Mouse (Mus musculus): Measurements from ENCODE around the gene Twist2. TPM values are rescaled to one million over a fixed set of nuclear protein-coding genes. Genes with fewer than 3 reads are reported as not detected.

Gene Twist2
- total and polyA plus RNA-seq, 2 experiments from 2014 or later: 3.8 to 7.2 TPM

DNA sequence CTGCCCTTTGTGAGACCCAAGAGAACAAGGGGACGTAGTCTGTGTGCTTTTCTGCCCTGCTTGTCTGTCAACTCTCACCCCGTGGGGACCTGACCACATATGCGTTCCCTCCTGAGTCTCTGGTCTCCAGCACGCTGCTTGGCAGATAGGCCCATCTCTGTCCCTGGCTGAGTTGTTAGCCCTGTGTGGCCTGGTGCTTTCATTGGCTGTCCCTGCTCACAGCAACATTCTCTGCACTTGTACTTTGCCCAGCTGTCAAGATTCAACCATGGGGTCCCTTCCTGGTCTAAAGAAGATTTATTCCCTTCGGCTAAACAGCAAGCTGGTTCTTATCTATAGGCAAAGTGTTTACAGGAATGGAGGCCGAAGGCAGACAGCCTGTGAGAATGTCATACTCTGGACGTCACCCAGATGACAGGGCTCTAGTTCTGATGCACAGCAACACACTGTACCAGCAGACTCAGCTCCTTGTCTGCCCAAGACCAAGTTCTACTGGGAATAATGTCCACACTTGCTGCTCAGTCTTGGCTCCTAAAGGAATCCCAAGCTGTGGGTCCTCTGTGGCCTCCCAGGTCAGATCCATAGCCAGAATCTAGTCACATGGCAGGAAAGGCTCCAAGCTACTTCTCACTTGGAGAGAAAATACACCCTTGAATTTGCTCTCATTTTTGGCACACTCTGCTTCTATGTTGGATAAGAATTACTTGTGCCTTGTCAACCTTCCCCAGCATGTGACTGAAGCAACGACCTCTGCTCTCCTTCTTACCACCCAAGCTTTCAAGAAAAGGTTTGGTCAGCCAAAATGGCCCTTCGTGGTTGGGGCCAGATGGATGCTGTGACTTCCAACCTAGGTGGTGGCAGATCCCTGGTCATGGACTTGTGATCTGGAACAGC lies 55.8 kb downstream of the Twist2 start:
- DNase-seq (ENCODE audit: low spot score) (no peak), ATAC-seq (ENCODE audit: low FRiP score) (no peak)
- H3K4me1 ChIP-seq (ENCODE audit: insufficient read depth, low read length): no peaks in the 10 kb centered on the region
- H3K4me2 ChIP-seq (ENCODE audit: low read depth, low read length, poor library complexity, severe bottlenecking): no peak overlapping the region
- no peaks in the 10 kb centered on the region for H3K27me3 ChIP-seq (ENCODE audit: insufficient read depth, low read length)
- no peak for TF ChIP-seq CTCF (IDR thresholded peaks at IDR 0.05)
- H3K27ac ChIP-seq (ENCODE audit: low read depth, low read length): no peak overlapping the region
- H3K36me3 ChIP-seq (ENCODE audit: insufficient read depth, low read length): no peaks in the 10 kb centered on the region
- no peak overlapping the region for H3K4me3 ChIP-seq (ENCODE audit: low read depth, low read length)
- H3K9me3 ChIP-seq (ENCODE audit: low read length): no peaks in the 10 kb centered on the region
- no peak overlapping the region for H3K9ac ChIP-seq (replicated peaks; ENCODE audit: low read length, poor library complexity, severe bottlenecking)
- 80% methylated on average over 9 of the region's 9 CpGs for WGBS

DNA sequence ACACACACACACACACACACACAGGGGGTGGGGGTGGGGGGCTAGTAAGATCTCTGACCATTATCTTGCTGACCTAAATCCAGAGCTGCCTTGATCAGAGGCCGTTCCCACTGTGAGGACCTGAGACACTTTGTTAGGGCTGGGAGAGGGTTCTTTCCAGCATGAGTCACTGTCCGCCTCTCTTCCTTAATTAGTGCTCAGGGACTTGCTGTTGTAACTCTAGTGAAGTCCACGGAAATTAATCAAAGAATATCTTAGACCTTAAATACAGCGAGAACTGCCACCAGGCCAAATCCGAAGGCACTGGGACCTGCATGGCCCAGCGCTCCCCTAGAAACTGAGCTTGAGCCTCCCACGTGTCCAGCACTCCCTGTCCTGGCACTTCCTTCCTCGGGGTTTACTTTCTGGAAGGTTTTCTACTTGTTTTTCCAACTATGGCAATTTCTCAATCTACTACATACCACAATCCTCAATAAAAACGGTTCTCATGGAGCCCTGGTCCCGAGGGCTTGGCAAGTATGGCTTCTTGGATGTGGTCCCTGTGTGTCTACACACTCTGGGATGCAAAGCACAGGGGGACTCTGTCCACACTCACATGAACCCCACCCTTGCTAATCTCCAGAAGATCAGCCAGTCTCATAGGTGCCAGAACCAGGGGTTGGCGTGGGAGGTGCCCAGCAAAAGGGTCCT lies 57.0 kb downstream of the Twist2 start:
- no peak for DNase-seq (ENCODE audit: low spot score)
- no peaks in the 10 kb centered on the region for H3K27me3 ChIP-seq (ENCODE audit: insufficient read depth, low read length)
- H3K4me2 ChIP-seq (ENCODE audit: low read depth, low read length, poor library complexity, severe bottlenecking): no peak overlapping the region
- no peaks in the 10 kb centered on the region for H3K9me3 ChIP-seq (ENCODE audit: low read length)
- H3K4me3 ChIP-seq (ENCODE audit: low read depth, low read length): no peak overlapping the region
- H3K4me1 ChIP-seq (ENCODE audit: insufficient read depth, low read length): no peaks in the 10 kb centered on the region
- 73% methylated on average over 11 of the region's 11 CpGs for WGBS
- H3K36me3 ChIP-seq (ENCODE audit: insufficient read depth, low read length): no peaks in the 10 kb centered on the region
- no peak overlapping the region for H3K27ac ChIP-seq (ENCODE audit: low read depth, low read length)
- no peak for ATAC-seq (ENCODE audit: low FRiP score)
- no peak overlapping the region for H3K9ac ChIP-seq (replicated peaks; ENCODE audit: low read length, poor library complexity, severe bottlenecking)
- no peak for TF ChIP-seq CTCF (IDR thresholded peaks at IDR 0.05)

DNA sequence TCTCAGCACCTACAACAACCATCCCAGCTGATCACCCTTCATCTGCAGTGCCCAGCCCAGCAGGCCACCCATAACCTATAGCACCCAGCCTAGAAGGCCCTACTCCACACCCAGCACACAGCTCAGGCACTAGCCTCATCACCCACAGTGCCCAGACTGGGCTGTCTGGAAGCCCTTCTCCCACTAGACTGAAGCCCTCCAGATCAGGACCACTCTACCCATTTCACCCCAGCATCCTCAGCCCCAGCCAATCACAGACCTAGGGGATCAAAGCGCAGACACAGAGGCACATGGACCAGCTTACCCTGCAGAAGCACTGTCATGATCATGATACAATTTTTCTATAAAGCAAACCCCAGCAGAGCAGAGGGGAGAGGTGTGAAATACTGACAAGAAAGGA lies 57.6 kb downstream of the Twist2 start:
- H3K4me1 ChIP-seq (ENCODE audit: insufficient read depth, low read length): no peaks in the 10 kb centered on the region
- H3K36me3 ChIP-seq (ENCODE audit: insufficient read depth, low read length): no peaks in the 10 kb centered on the region
- no peak overlapping the region for H3K4me3 ChIP-seq (ENCODE audit: low read depth, low read length)
- 90% methylated on average over 1 of the region's 1 CpGs for WGBS
- no peak for TF ChIP-seq CTCF (IDR thresholded peaks at IDR 0.05)
- no peak overlapping the region for H3K27ac ChIP-seq (ENCODE audit: low read depth, low read length)
- DNase-seq (ENCODE audit: low spot score): no peak
- no peaks in the 10 kb centered on the region for H3K27me3 ChIP-seq (ENCODE audit: insufficient read depth, low read length)
- no peaks in the 10 kb centered on the region for H3K9me3 ChIP-seq (ENCODE audit: low read length)
- H3K9ac ChIP-seq (replicated peaks; ENCODE audit: low read length, poor library complexity, severe bottlenecking): no peak overlapping the region
- no peak for ATAC-seq (ENCODE audit: low FRiP score)
- H3K4me2 ChIP-seq (ENCODE audit: low read depth, low read length, poor library complexity, severe bottlenecking): no peak overlapping the region

DNA sequence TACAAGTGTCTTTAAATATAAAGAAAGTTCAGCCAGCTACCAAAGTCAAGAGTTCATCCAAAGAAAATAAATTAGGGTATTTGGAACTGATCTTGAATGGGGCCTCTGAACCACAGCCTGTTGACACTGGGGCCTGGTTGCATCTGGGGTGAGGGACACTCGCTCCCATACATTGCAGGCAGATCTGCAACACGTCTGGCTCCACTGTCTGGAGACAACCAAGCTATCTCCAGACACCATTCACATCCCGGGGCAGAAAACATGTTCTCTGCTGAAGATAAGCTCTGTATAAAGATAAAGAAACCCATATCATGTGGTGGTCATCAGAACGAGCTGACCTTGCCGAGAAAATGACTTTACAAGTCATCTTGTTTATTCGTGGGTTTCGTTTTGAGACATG lies 60.2 kb downstream of the Twist2 start:
- Histone ChIP-seq H3K4me3 (ENCODE audit: low read depth, low read length) (no peak overlapping the region), H3K27ac (ENCODE audit: low read depth, low read length) (no peak overlapping the region), H3K27me3 (ENCODE audit: insufficient read depth, low read length) (no peaks in the 10 kb centered on the region), H3K9ac (replicated peaks; ENCODE audit: low read length, poor library complexity, severe bottlenecking) (no peak overlapping the region), H3K4me1 (ENCODE audit: insufficient read depth, low read length) (no peaks in the 10 kb centered on the region), H3K36me3 (ENCODE audit: insufficient read depth, low read length) (no peaks in the 10 kb centered on the region), H3K9me3 (ENCODE audit: low read length) (no peaks in the 10 kb centered on the region), H3K4me2 (ENCODE audit: low read depth, low read length, poor library complexity, severe bottlenecking) (no peak overlapping the region)
- DNase-seq (ENCODE audit: low spot score) (no peak), ATAC-seq (ENCODE audit: low FRiP score) (no peak)
- no peak for TF ChIP-seq CTCF (IDR thresholded peaks at IDR 0.05)
- WGBS: 85% methylated on average over 7 of the region's 7 CpGs

DNA sequence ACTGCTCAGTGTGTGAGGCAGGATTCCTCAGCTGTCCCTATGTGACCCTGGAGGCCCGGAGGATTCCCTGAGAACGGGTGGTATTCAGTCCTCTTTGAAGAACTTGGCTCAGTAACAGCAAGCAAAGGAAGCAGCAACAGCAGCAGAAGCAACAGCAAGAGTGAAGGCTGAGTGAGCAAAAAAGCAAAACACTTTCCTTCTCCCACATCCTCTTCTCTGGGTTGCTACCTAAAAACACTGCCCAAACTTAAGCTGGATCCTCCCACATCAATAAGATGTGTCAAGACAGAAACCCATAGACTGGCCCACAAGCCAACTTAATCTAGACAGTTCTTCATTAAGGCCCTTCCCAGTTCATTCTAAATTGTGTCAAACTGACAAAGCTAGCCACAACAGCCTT lies 64.7 kb downstream of the Twist2 start:
- H3K9me3 ChIP-seq (ENCODE audit: low read length): no peaks in the 10 kb centered on the region
- H3K9ac ChIP-seq (replicated peaks; ENCODE audit: low read length, poor library complexity, severe bottlenecking): no peak overlapping the region
- H3K4me2 ChIP-seq (ENCODE audit: low read depth, low read length, poor library complexity, severe bottlenecking): no peak overlapping the region
- no peak for DNase-seq (ENCODE audit: low spot score)
- 77% methylated on average over 2 of the region's 2 CpGs for WGBS
- no peaks in the 10 kb centered on the region for H3K36me3 ChIP-seq (ENCODE audit: insufficient read depth, low read length)
- H3K27ac ChIP-seq (ENCODE audit: low read depth, low read length): no peak overlapping the region
- no peaks in the 10 kb centered on the region for H3K4me1 ChIP-seq (ENCODE audit: insufficient read depth, low read length)
- TF ChIP-seq CTCF (IDR thresholded peaks at IDR 0.05): no peak
- ATAC-seq (ENCODE audit: low FRiP score): no peak
- no peak overlapping the region for H3K4me3 ChIP-seq (ENCODE audit: low read depth, low read length)
- H3K27me3 ChIP-seq (ENCODE audit: insufficient read depth, low read length): no peaks in the 10 kb centered on the region

DNA sequence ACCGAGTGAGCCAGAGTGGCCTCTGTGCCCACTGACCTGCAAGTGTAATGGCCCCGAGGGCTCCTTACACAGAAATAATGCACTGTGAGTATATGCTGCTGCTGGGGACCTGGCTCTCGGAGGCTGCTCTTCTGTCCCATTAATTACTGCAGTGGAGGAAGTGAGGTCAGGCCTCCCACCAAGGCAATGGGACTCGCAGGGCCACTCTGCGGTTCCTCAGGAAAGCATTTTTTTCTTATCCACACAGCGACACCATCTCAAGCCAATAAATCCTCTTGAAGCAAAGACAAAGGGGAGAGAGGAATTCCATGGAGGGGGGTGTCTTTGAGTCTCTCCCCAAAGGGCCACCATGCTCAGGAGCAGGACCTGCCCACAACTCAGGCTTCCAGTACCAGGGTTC lies 69.8 kb downstream of the Twist2 start:
- Histone ChIP-seq H3K4me2 (ENCODE audit: low read depth, low read length, poor library complexity, severe bottlenecking) (no peak overlapping the region), H3K9ac (replicated peaks; ENCODE audit: low read length, poor library complexity, severe bottlenecking) (no peak overlapping the region), H3K36me3 (ENCODE audit: insufficient read depth, low read length) (no peaks in the 10 kb centered on the region), H3K4me3 (ENCODE audit: low read depth, low read length) (no peak overlapping the region), H3K4me1 (ENCODE audit: insufficient read depth, low read length) (peaks cover 3% of the 10 kb centered on the region; the same call in 1 of the 2 replicates), H3K27me3 (ENCODE audit: insufficient read depth, low read length) (no peaks in the 10 kb centered on the region), H3K27ac (ENCODE audit: low read depth, low read length) (no peak overlapping the region), H3K9me3 (ENCODE audit: low read length) (no peaks in the 10 kb centered on the region)
- WGBS: 69% methylated on average over 6 of the region's 6 CpGs
- ATAC-seq (ENCODE audit: low FRiP score): no peak
- TF ChIP-seq CTCF (IDR thresholded peaks at IDR 0.05): no peak
- no peak for DNase-seq (ENCODE audit: low spot score)
